Mouse (Mus musculus): Measurements from ENCODE around the gene Gm10134.

DNA sequence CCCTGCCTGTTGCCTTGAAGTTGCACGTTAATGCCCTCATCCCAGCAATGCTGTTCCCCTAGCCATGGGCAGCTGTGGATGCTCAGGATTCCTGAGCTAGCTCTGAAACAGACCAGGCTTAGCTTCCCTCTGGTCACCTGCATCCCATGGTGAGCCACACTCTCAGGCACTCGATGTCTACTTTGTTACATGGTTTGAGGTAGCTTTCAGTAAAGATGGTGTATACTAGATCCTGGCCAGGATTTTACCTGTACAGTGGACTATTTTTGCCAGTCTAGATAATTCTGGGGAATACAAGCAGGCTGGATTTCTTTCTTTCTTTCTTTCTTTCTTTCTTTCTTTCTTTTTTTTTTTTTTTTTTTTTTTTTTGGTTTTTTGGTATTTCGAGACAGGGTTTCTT lies at the start of gene Gm10134:
- TF ChIP-seq POLR2A (IDR thresholded peaks at IDR 0.05; ENCODE audit: borderline replicate concordance, control insufficient read depth, low read depth, low read length) = no peak
- no peak for TF ChIP-seq CTCF (IDR thresholded peaks at IDR 0.05; ENCODE audit: control insufficient read depth, insufficient read depth, low read length)

Measured in bone marrow, adult 2 months (tissue).